Mouse (Mus musculus) ES-Bruce4 (cell line): ENCODE measurements around the gene Slitrk1. TPM values are rescaled to one million over a fixed set of nuclear protein-coding genes. Genes with fewer than 3 reads are reported as not detected.

ENCODE experiments used
- H3K27ac ChIP-seq: 2 replicates; pipeline ENCODE4 v1.5.1; 2012; ENCODE audit warnings: low read length, inconsistent platforms; ENCODE audit not compliant: insufficient read depth
- H3K27me3 ChIP-seq: 2 replicates; pipeline ENCODE4 v1.6.1; 2012; ENCODE audit warnings: mild to moderate bottlenecking, low read length, inconsistent platforms; ENCODE audit not compliant: control insufficient read depth, poor library complexity, insufficient read depth, severe bottlenecking
- H3K36me3 ChIP-seq: 2 replicates; pipeline ENCODE4 v1.6.1; 2012; ENCODE audit warnings: inconsistent platforms, mild to moderate bottlenecking, low read length, moderate library complexity; ENCODE audit not compliant: control insufficient read depth, poor library complexity, insufficient read depth, severe bottlenecking
- H3K4me1 ChIP-seq: one replicate; pipeline ENCODE4 v1.8.1; 2011; ENCODE audit warnings: low read length; ENCODE audit not compliant: control insufficient read depth, insufficient read depth
- H3K4me3 ChIP-seq: 2 replicates; pipeline ENCODE4 v1.5.1; 2011; ENCODE audit warnings: low read depth, mild to moderate bottlenecking, low read length
- H3K9ac ChIP-seq: 2 replicates; pipeline ENCODE4 v1.6.1; 2012; ENCODE audit warnings: low read depth, mild to moderate bottlenecking, inconsistent platforms; ENCODE audit not compliant: poor library complexity, severe bottlenecking
- H3K9me3 ChIP-seq: replicated peaks from 2 replicates; pipeline ENCODE4 v1.6.1; 2012; ENCODE audit warnings: mild to moderate bottlenecking, low read length, inconsistent platforms; ENCODE audit not compliant: control insufficient read depth, poor library complexity, insufficient read depth, severe bottlenecking
- CTCF ChIP-seq: IDR thresholded peaks from one replicate; pipeline ENCODE4 v1.8.1; 2011; ENCODE audit warnings: low read depth, low read length
- EP300 ChIP-seq: IDR thresholded peaks from 2 replicates; pipeline ENCODE4 v1.6.1; 2011; ENCODE audit warnings: low read depth, low read length; ENCODE audit not compliant: insufficient read depth
- POLR2A ChIP-seq: IDR thresholded peaks from one replicate; pipeline ENCODE4 v1.8.1; 2011; ENCODE audit warnings: low read length; ENCODE audit not compliant: insufficient read depth
- polyA plus RNA-seq: library from polyadenylated mRNA; stranded (reverse); fragments of >200 nt; gene quantifications from 2 replicates; pipeline ENCODE4 v1.2.4, GENCODE M21; 2011; ENCODE audit warnings: low read depth; ENCODE audit not compliant: missing spikeins, insufficient read depth, insufficient read length

Slitrk1 gene
- polyA plus RNA-seq, 1 experiment: not detected

DNA sequence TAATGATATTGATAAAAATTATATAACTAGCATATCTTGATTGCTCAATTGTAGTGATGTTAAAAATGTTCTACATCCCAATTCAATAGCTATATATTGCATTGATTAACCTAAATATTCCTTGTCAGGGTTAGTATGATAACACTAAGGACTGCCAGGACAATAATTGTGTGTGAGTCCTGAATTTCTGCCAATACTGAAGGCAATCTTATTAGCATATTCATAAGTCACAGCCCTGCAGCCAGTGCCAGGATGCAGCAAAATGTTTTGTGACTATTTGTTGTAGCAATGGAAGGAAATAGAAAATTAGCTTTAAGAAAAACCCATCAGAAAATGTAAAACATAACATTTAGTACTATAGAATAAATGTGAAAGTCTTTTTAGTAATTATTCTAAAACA is 49.3 kb downstream of the Slitrk1 start:
- no peak for TF ChIP-seq POLR2A
- TF ChIP-seq EP300: no peak
- no peak for TF ChIP-seq CTCF
- H3K4me3 ChIP-seq: no peak overlapping the region

DNA sequence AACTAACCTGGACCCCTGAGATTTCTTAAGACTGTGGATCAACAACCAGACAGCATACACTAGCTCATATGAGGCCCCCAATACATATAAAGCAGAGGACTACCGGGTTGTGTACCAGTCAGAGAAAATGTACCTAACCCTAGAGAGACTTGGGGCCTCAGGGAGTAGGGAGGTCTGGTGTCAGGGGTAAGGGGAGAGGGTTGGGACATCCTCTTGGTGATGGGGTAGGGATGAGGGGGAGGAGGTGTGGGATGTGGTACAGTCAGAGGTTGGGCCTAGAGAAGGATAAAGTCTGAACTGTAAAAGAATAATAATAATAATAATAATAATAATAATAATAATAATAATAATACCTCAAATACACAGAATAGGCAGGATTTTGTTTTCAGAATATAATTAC is 54.6 kb downstream of the Slitrk1 start:
- Histone ChIP-seq H3K27ac (no peak overlapping the region), H3K9me3 (no peaks in the 10 kb centered on the region), H3K27me3 (no peaks in the 10 kb centered on the region), H3K4me3 (no peak overlapping the region), H3K36me3 (no peaks in the 10 kb centered on the region), H3K9ac (no peak overlapping the region), H3K4me1 (no peaks in the 10 kb centered on the region)
- no peak for TF ChIP-seq CTCF
- no peak for TF ChIP-seq EP300
- TF ChIP-seq POLR2A: no peak

More for the DNA sequence above, 49.3 kb downstream of the Slitrk1 start:
- Histone ChIP-seq H3K4me1 (no peaks in the 10 kb centered on the region), H3K27me3 (no peaks in the 10 kb centered on the region), H3K9ac (no peak overlapping the region), H3K9me3 (no peaks in the 10 kb centered on the region), H3K36me3 (no peaks in the 10 kb centered on the region), H3K27ac (no peak overlapping the region)
